Mouse (Mus musculus) forebrain, embryonic 12.5 days (tissue): ENCODE measurements at regions not wholly inside any gene's neighbourhood (a gene's known extent, or its start where the extent isn't known, plus 50 kb on each side); places are given as distances from the start of the nearest gene placed in this dataset.
"Not testable (repeated sequence)": the region's sequence is repeated elsewhere in the genome, so short reads cannot be mapped to it uniquely, and the experiment has no call there.

Source experiments
- ATAC-seq: fragments of 200-750 bp; cut with Nextera tagmentation; 2 replicates; pipeline ENCODE4 v1.8.0; 2017; ENCODE audit warnings: moderate TSS enrichment; ENCODE audit not compliant: low FRiP score
- H3K27ac ChIP-seq: fragments of 300-500 bp; sonication (generic); 2 replicates; pipeline ENCODE4 v1.5.1; 2016; ENCODE audit warnings: mild to moderate bottlenecking
- H3K27me3 ChIP-seq: fragments of 300-500 bp; sonication (generic); 2 replicates; pipeline ENCODE4 v1.6.1; 2016; ENCODE audit warnings: mild to moderate bottlenecking
- H3K36me3 ChIP-seq: fragments of 300-500 bp; sonication (generic); replicated peaks from 2 replicates; pipeline ENCODE4 v1.6.1; 2016; ENCODE audit warnings: mild to moderate bottlenecking
- H3K4me1 ChIP-seq: fragments of 300-500 bp; sonication (generic); 2 replicates; pipeline ENCODE4 v1.6.1; 2016
- H3K4me2 ChIP-seq: fragments of 300-500 bp; sonication (generic); 2 replicates; pipeline ENCODE4 v1.6.1; 2016; ENCODE audit warnings: mild to moderate bottlenecking, moderate library complexity
- H3K4me3 ChIP-seq: fragments of 300-500 bp; sonication (generic); replicated peaks from 2 replicates; pipeline ENCODE4 v1.5.1; 2016; ENCODE audit warnings: mild to moderate bottlenecking
- H3K9ac ChIP-seq: fragments of 300-500 bp; sonication (generic); 2 replicates; pipeline ENCODE4 v1.6.1; 2016; ENCODE audit warnings: mild to moderate bottlenecking
- H3K9me3 ChIP-seq: fragments of 300-500 bp; sonication (generic); 2 replicates; pipeline ENCODE4 v1.6.1; 2016
- WGBS: fragments of 180-500 bp; shearing (Covaris S2); methylation state at CpG from one replicate; pipeline ENCODE4 v1.1.7; 2016; 5-methylcytosine and 5-hydroxymethylcytosine counted together

GRCm38 (mm10) chr15:89730320-89730719 lies 111.3 kb downstream of the Syt10 start:
- ATAC-seq: 0 out of 2 replicates have a peak, but pooled peaks have one; percentile 44
- no peak overlapping the region for H3K9ac ChIP-seq
- H3K4me3 ChIP-seq: no peak overlapping the region
- H3K36me3 ChIP-seq: no peaks in the 10 kb centered on the region
- no peaks in the 10 kb centered on the region for H3K4me1 ChIP-seq
- H3K27me3 ChIP-seq: no peaks in the 10 kb centered on the region
- H3K27ac ChIP-seq: no peak overlapping the region
- 43% methylated on average over 6 of the region's 6 CpGs for WGBS
- 0 out of 2 replicates have a peak, but pooled peaks cover 4% of the 10 kb centered on the region for H3K9me3 ChIP-seq
- H3K4me2 ChIP-seq: no peak overlapping the region

- Histone ChIP-seq H3K9me3 (no peaks in the 10 kb centered on the region), H3K9ac (no peak overlapping the region), H3K4me3 (no peak overlapping the region), H3K27me3 (no peaks in the 10 kb centered on the region), H3K4me1 (no peaks in the 10 kb centered on the region), H3K4me2 (no peak overlapping the region), H3K27ac (no peak overlapping the region), H3K36me3 (no peaks in the 10 kb centered on the region)
- 60% methylated on average over 12 of the region's 12 CpGs for WGBS
- ATAC-seq: no peak
Observed at GRCm38 (mm10) chr15:89724356-89724755, 117.3 kb downstream of the Syt10 start.

- no peak overlapping the region for H3K9ac ChIP-seq
- WGBS: 88% methylated on average over 2 of the region's 2 CpGs
- H3K27me3 ChIP-seq: no peaks in the 10 kb centered on the region
- no peak overlapping the region for H3K4me2 ChIP-seq
- H3K36me3 ChIP-seq: no peaks in the 10 kb centered on the region
- H3K27ac ChIP-seq: no peak overlapping the region
- H3K4me1 ChIP-seq: no peaks in the 10 kb centered on the region
- peaks cover 4% of the 10 kb centered on the region; the same call in 1 of the 2 replicates for H3K9me3 ChIP-seq
- no peak overlapping the region for H3K4me3 ChIP-seq
- no peak for ATAC-seq
Observed at GRCm38 (mm10) chr15:89697221-89697620, 105.5 kb upstream of the Rabl2 start.

- H3K9me3 ChIP-seq: no peaks in the 10 kb centered on the region
- no peak overlapping the region for H3K9ac ChIP-seq
- H3K27me3 ChIP-seq: no peaks in the 10 kb centered on the region
- no peak overlapping the region for H3K4me3 ChIP-seq
- H3K4me2 ChIP-seq: no peak overlapping the region
- H3K36me3 ChIP-seq: no peaks in the 10 kb centered on the region
- H3K27ac ChIP-seq: no peak overlapping the region
- no peak for ATAC-seq
- peaks cover 2% of the 10 kb centered on the region; the same call in 1 of the 2 replicates for H3K4me1 ChIP-seq
Observed at GRCm38 (mm10) chr15:89676366-89676765, 84.6 kb upstream of the Rabl2 start.

GRCm38 (mm10) chr15:89656558-89656957 lies 64.8 kb upstream of the Rabl2 start:
- not testable (repeated sequence) for ATAC-seq, H3K9me3 ChIP-seq, H3K27ac ChIP-seq, H3K4me3 ChIP-seq, H3K9ac ChIP-seq, H3K36me3 ChIP-seq, H3K4me1 ChIP-seq, H3K27me3 ChIP-seq, H3K4me2 ChIP-seq
- 85% methylated on average over 1 of the region's 1 CpGs for WGBS
